Mouse (Mus musculus): ENCODE results near the gene Amd1. TPM values are rescaled to one million over a fixed set of nuclear protein-coding genes. Genes with fewer than 3 reads are reported as not detected.

The Amd1 gene
- polyA plus RNA-seq, 1 experiment from 2014 or later, result 82.2 TPM

DNA sequence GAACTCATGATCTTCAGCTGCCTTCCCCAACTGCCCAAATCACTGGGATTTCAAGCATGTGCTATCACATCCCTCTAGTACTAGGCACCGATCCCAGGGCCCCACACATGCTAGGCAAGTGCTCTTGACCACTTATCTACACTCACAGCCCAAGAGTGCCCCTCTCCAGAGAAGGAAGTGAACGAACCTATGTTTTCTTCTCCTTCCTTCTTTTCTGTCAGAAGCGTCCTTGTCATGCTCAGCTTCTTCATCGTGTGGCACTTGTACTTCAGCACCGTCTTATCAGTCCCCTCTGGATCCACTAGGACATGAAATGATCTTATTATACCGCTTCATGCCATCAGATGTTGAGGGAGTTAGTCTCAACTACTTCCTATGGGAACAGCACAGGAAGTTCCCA is 51.0 kb downstream of the Amd1 start:
- 95% methylated on average over 6 of the region's 6 CpGs for WGBS
- Histone ChIP-seq H3K27ac (ENCODE audit: low read depth, low read length) (no peak overlapping the region), H3K27me3 (ENCODE audit: control insufficient read depth, insufficient read depth, low read length) (no peaks in the 10 kb centered on the region), H3K36me3 (ENCODE audit: control insufficient read depth, insufficient read depth, low read length) (peaks cover 6% of the 10 kb centered on the region; the same call in 1 of the 2 replicates), H3K4me1 (replicated peaks; ENCODE audit: control insufficient read depth, insufficient read depth, low read length) (no peaks in the 10 kb centered on the region), H3K9ac (ENCODE audit: low read depth, low read length) (no peak overlapping the region), H3K9me3 (ENCODE audit: control insufficient read depth, low read length) (no peaks in the 10 kb centered on the region), H3K4me2 (replicated peaks; ENCODE audit: low read depth, low read length) (no peak overlapping the region), H3K4me3 (ENCODE audit: low read depth, low read length) (no peak overlapping the region)
- ATAC-seq (ENCODE audit: low FRiP score) (no peak), DNase-seq (ENCODE audit: low spot score) (no peak)

DNA sequence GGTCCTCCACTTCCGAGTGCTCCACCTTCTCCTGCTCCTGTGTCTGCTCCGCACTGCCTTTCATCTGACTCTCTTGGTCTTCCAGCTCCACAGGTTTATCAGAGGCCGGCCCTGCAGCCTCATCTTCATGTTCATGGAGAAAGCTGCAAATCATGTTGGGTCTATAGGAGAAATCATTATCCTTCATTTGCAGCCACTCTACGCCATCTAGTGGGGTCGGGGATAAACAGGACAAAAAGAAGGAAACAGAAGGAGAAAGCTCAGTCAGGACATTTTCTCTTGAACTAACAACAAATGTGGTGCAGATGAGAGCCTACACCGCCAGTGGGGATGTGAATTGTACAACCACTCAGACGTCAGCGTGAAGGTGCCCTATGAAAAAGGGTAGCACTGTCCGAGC is 52.4 kb downstream of the Amd1 start:
- no peak for DNase-seq (ENCODE audit: low spot score)
- H3K27me3 ChIP-seq (ENCODE audit: control insufficient read depth, insufficient read depth, low read length), result no peaks in the 10 kb centered on the region
- no peaks in the 10 kb centered on the region for H3K9me3 ChIP-seq (ENCODE audit: control insufficient read depth, low read length)
- H3K27ac ChIP-seq (ENCODE audit: low read depth, low read length), result no peak overlapping the region
- H3K4me3 ChIP-seq (ENCODE audit: low read depth, low read length), result no peak overlapping the region
- H3K4me2 ChIP-seq (replicated peaks; ENCODE audit: low read depth, low read length), result no peak overlapping the region
- no peak overlapping the region for H3K9ac ChIP-seq (ENCODE audit: low read depth, low read length)
- no peak for ATAC-seq (ENCODE audit: low FRiP score)
- H3K4me1 ChIP-seq (replicated peaks; ENCODE audit: control insufficient read depth, insufficient read depth, low read length), result no peaks in the 10 kb centered on the region
- peaks cover 6% of the 10 kb centered on the region; the same call in 1 of the 2 replicates for H3K36me3 ChIP-seq (ENCODE audit: control insufficient read depth, insufficient read depth, low read length)
- WGBS, result 88% methylated on average over 9 of the region's 9 CpGs

DNA sequence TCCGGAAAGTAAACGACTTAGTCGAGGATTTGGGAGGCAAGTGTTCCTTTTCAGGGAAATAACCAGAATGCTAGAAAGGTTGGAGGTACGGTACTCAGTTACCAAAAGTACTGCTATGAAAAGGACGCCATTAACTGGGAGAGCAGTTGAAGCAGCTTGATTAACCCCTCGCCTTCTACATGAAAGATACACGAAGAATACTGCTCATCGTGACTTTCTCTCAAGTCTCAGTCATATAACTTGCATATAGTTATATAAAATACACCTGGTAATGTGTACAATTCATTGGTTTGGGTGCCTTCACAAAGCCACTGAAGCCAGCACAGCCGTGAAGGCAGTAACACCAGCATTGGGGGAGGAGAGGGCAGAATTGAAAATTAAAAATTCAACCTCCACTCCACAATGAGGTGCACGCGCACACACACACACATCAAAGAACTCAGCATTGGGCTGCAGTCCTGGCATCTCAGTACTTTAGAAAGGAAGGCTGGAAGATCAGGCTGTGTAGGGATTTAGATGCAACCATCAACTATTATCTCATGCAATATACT is 54.7 kb downstream of the Amd1 start:
- Histone ChIP-seq H3K4me1 (replicated peaks; ENCODE audit: control insufficient read depth, insufficient read depth, low read length) (no peaks in the 10 kb centered on the region), H3K4me2 (replicated peaks; ENCODE audit: low read depth, low read length) (peak overlapping the region; percentile 65), H3K9me3 (ENCODE audit: control insufficient read depth, low read length) (no peaks in the 10 kb centered on the region), H3K27ac (ENCODE audit: low read depth, low read length) (peak overlapping the region; percentile 44), H3K36me3 (ENCODE audit: control insufficient read depth, insufficient read depth, low read length) (peaks cover 8% of the 10 kb centered on the region; the same call in 1 of the 2 replicates), H3K27me3 (ENCODE audit: control insufficient read depth, insufficient read depth, low read length) (no peaks in the 10 kb centered on the region), H3K9ac (ENCODE audit: low read depth, low read length) (no peak overlapping the region), H3K4me3 (ENCODE audit: low read depth, low read length) (peak overlapping the region; percentile 77)
- DNase-seq (ENCODE audit: low spot score), result no peak
- 34% methylated on average over 11 of the region's 11 CpGs for WGBS
- peak; percentile 63 for ATAC-seq (ENCODE audit: low FRiP score)

DNA sequence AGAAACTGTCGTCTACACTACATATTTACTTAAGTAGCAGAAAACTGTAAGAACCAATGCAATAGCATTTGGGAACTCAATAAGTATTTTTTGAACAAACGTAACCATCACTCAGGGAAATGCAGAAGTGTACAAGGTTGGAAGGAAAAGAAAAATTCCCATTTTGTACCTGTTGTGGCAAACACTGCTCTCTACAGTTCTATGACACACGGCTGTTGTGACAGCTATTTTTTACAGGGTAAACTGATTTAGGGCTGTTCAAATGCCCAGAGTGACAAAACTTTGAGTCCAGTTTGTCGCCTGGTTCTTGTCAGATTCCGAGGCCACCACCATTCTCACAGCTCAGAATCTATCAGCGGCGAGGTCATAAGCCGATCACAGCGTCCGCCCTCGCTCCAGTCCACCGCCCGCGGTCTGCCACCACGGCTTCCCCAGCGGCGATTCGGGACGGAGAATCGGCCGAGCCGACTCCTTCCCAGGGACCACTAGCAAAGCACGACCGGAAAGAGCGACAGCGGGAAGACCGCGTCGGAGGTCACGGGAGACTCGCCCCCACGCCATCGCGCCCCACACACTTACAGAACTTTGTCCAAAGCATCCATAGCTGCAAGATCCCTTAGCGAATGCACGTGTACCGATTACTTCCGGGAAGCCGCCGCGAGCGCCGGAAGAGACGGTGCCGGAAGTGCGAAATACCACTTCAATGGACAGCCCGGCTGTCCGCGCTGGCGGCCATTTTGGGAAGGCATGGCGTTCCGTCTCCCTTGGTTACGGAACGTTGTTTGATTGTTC is 55.4 kb downstream of the Amd1 start, which contains the start of gene Rpf2:
TSS of gene Rpf2 (minus strand) at position 663 of the 792 bp plus-strand sequence.
- peak within 1 kb of the TSS; percentile 77 for H3K4me3 ChIP-seq (ENCODE audit: low read depth, low read length)
- peak within 1 kb of the TSS; percentile 44 for H3K27ac ChIP-seq (ENCODE audit: low read depth, low read length)
- peaks cover 8% of the 10 kb centered on the region; the same call in 1 of the 2 replicates for H3K36me3 ChIP-seq (ENCODE audit: control insufficient read depth, insufficient read depth, low read length)
- peak within 1 kb of the TSS; percentile 65 for H3K4me2 ChIP-seq (replicated peaks; ENCODE audit: low read depth, low read length)
- no peaks in the 10 kb centered on the region for H3K4me1 ChIP-seq (replicated peaks; ENCODE audit: control insufficient read depth, insufficient read depth, low read length)
- DNase-seq (ENCODE audit: low spot score) (peak; percentile 92), ATAC-seq (ENCODE audit: low FRiP score) (peak; percentile 93)
- peak within 1 kb of the TSS; percentile 76 for H3K9ac ChIP-seq (ENCODE audit: low read depth, low read length)
- H3K27me3 ChIP-seq (ENCODE audit: control insufficient read depth, insufficient read depth, low read length), result no peaks in the 10 kb centered on the region
- 1% methylated on average over 54 of the region's 54 CpGs for WGBS
- H3K9me3 ChIP-seq (ENCODE audit: control insufficient read depth, low read length), result no peaks in the 10 kb centered on the region

DNA sequence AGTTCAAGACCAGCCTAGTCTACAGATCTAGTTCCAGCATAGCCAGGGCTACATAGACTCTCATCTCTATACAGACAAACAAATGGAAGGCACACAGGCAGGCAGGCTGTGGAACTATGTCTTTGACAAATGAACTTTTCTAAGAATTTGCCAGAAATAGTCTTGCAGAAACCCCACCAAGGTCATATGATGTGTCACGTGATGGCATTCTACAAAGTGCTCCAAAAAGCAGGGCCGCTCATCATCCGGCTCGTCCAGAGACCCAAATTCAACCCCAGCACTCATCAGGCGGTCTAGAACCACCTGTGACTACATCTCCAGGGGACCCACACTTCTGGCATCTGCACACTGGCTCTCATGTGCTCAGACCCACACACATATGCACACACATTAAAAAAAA is 64.2 kb downstream of the Amd1 start:
- Histone ChIP-seq H3K36me3 (ENCODE audit: control insufficient read depth, insufficient read depth, low read length) (0 out of 2 replicates have a peak, but pooled peaks cover 6% of the 10 kb centered on the region), H3K9ac (ENCODE audit: low read depth, low read length) (no peak overlapping the region)

More for the DNA sequence above, 64.2 kb downstream of the Amd1 start:
- DNase-seq (ENCODE audit: low spot score) (no peak), ATAC-seq (ENCODE audit: low FRiP score) (no peak)
- H3K27ac ChIP-seq (ENCODE audit: low read depth, low read length), result no peak overlapping the region
- H3K4me2 ChIP-seq (replicated peaks; ENCODE audit: low read depth, low read length), result no peak overlapping the region
- H3K4me1 ChIP-seq (replicated peaks; ENCODE audit: control insufficient read depth, insufficient read depth, low read length), result no peaks in the 10 kb centered on the region
- H3K4me3 ChIP-seq (ENCODE audit: low read depth, low read length), result no peak overlapping the region
- no peaks in the 10 kb centered on the region for H3K27me3 ChIP-seq (ENCODE audit: control insufficient read depth, insufficient read depth, low read length)
- WGBS, result 96% methylated on average over 5 of the region's 5 CpGs
- no peaks in the 10 kb centered on the region for H3K9me3 ChIP-seq (ENCODE audit: control insufficient read depth, low read length)

Other genes starting within 250 kb of the Amd1 start
- 8.6 and 8.9 TPM in 2 replicates for gene Slc16a10, start 159.9 kb downstream of the Amd1 start, polyA plus RNA-seq (2014; fragmentation: Nextera tagmentation; extraction: Ambion mirVana)
- gene Rpf2, start 55.1 kb downstream of the Amd1 start, polyA plus RNA-seq (2014; fragmentation: Nextera tagmentation; extraction: Ambion mirVana), result 89.6 and 94.0 TPM in 2 replicates
- 151 and 155 TPM in 2 replicates for gene Gtf3c6, start 44.1 kb downstream of the Amd1 start, polyA plus RNA-seq (2014; fragmentation: Nextera tagmentation; extraction: Ambion mirVana)
- 9.0 and 9.5 TPM in 2 replicates for gene Cdk19, start 37.4 kb upstream of the Amd1 start, polyA plus RNA-seq (2014; fragmentation: Nextera tagmentation; extraction: Ambion mirVana)

Data from hindbrain, embryonic 11.5 days (tissue).